Mouse (Mus musculus) CH12.LX (cell line): Measurements from ENCODE around the gene Kif5c. TPM values are rescaled to one million over a fixed set of nuclear protein-coding genes. Genes with fewer than 3 reads are reported as not detected.

Experiments used
- DNase-seq: peaks from one replicate; pipeline ENCODE4 v3.0.0-alpha.2; 2013; ENCODE audit errors: extremely low read depth
- H3K27ac ChIP-seq: 2 replicates; pipeline ENCODE4 v1.5.1; 2012; ENCODE audit warnings: low read depth, mild to moderate bottlenecking, control low read depth, moderate library complexity; ENCODE audit not compliant: insufficient read depth
- H3K27me3 ChIP-seq: replicated peaks from 2 replicates; pipeline ENCODE3; 2012; ENCODE audit warnings: inconsistent platforms
- H3K36me3 ChIP-seq, 2 experiments: replicated peaks in 1 of 2; 2 replicates each; pipeline versions ENCODE3 to v1.6.1; 2012; ENCODE audit warnings: inconsistent platforms in 1 of 2, low read length in 1 of 2, mild to moderate bottlenecking in 1 of 2, mixed read lengths in 1 of 2, moderate library complexity in 1 of 2; ENCODE audit not compliant: control insufficient read depth in 1 of 2, insufficient read depth in 1 of 2
- H3K4me1 ChIP-seq, 2 experiments: 2 replicates each; pipeline ENCODE4 v1.6.1; 2012; ENCODE audit warnings: inconsistent platforms in 1 of 2, moderate library complexity in 1 of 2; ENCODE audit not compliant: insufficient read depth in 2 of 2, control insufficient read depth in 1 of 2
- H3K4me2 ChIP-seq: 2 replicates; pipeline ENCODE4 v1.6.1; 2012; ENCODE audit warnings: low read depth, mild to moderate bottlenecking, control low read depth; ENCODE audit not compliant: poor library complexity, insufficient read depth, severe bottlenecking
- H3K4me3 ChIP-seq, 3 experiments: fragments of 150-350 bp in 1 of 3; sonication (generic) in 1 of 3; replicated peaks in 1 of 3; 2 replicates each; pipeline versions ENCODE3 to v1.5.1; 2011 to 2012; ENCODE audit warnings: low read depth in 2 of 3, low read length in 2 of 3, mild to moderate bottlenecking in 2 of 3, moderate library complexity in 2 of 3, control low read depth in 1 of 3, improper control_type of control experiment in 1 of 3, inconsistent platforms in 1 of 3, mixed read lengths in 1 of 3; ENCODE audit not compliant: poor library complexity in 1 of 3
- H3K79me2 ChIP-seq: replicated peaks from 2 replicates; pipeline ENCODE4 v1.6.1; 2012; ENCODE audit warnings: mild to moderate bottlenecking, moderate library complexity; ENCODE audit not compliant: control insufficient read depth, poor library complexity, insufficient read depth, severe bottlenecking; ENCODE audit errors: extremely low read depth
- H3K9ac ChIP-seq: 2 replicates; pipeline ENCODE4 v1.6.1; 2012; ENCODE audit warnings: low read depth, mild to moderate bottlenecking, control low read depth, moderate library complexity; ENCODE audit not compliant: insufficient read depth
- H3K9me3 ChIP-seq: replicated peaks from 2 replicates; pipeline ENCODE3; 2012; ENCODE audit warnings: low read length, inconsistent platforms, mixed read lengths
- BHLHE40 ChIP-seq: IDR thresholded peaks from 2 replicates; pipeline ENCODE4 v1.6.1; 2011; ENCODE audit warnings: mild to moderate bottlenecking, low read depth, low read length, improper control_type of control experiment
- CHD1 ChIP-seq: IDR thresholded peaks from 2 replicates; pipeline ENCODE4 v1.6.1; 2012; ENCODE audit warnings: low read depth, low read length, improper control_type of control experiment, inconsistent platforms
- CHD2 ChIP-seq: IDR thresholded peaks from 2 replicates; pipeline ENCODE4 v1.6.1; 2011; ENCODE audit warnings: low read length, improper control_type of control experiment
- CTCF ChIP-seq, 2 experiments: IDR thresholded peaks in 1 of 2; conservative IDR thresholded peaks in 1 of 2; 2 replicates each; pipeline ENCODE4 v1.5.1; 2011 to 2012; ENCODE audit warnings: low read depth in 2 of 2, low read length in 2 of 2, improper control_type of control experiment in 1 of 2, inconsistent platforms in 1 of 2, mild to moderate bottlenecking in 1 of 2, moderate library complexity in 1 of 2
- E2F4 ChIP-seq: IDR thresholded peaks from 2 replicates; pipeline ENCODE4 v1.6.1; 2011; ENCODE audit warnings: low read depth, low read length, improper control_type of control experiment; ENCODE audit not compliant: insufficient replicate concordance
- ELF1 ChIP-seq: IDR thresholded peaks from 2 replicates; pipeline ENCODE4 v1.6.1; 2014; ENCODE audit warnings: low read depth, mild to moderate bottlenecking, inconsistent platforms, low read length, improper control_type of control experiment
- EP300 ChIP-seq: IDR thresholded peaks from 2 replicates; pipeline ENCODE4 v1.6.1; 2011; ENCODE audit warnings: low read length, improper control_type of control experiment
- HCFC1 ChIP-seq: IDR thresholded peaks from 2 replicates; pipeline ENCODE4 v1.6.1; 2012; ENCODE audit warnings: low read depth, mild to moderate bottlenecking, inconsistent platforms, low read length, improper control_type of control experiment
- IRF4 ChIP-seq: IDR thresholded peaks from 2 replicates; pipeline ENCODE4 v1.6.1; 2014; ENCODE audit warnings: low read depth, mild to moderate bottlenecking, inconsistent platforms, low read length, improper control_type of control experiment
- JUND ChIP-seq: conservative IDR thresholded peaks from 2 replicates; pipeline ENCODE4 v1.6.1; 2011; ENCODE audit warnings: low read depth, low read length, improper control_type of control experiment
- KAT2A ChIP-seq: IDR thresholded peaks from 2 replicates; pipeline ENCODE4 v1.6.1; 2012; ENCODE audit warnings: low read length, improper control_type of control experiment, inconsistent platforms; ENCODE audit not compliant: insufficient replicate concordance
- MAFK ChIP-seq: IDR thresholded peaks from 2 replicates; pipeline ENCODE4 v1.6.1; 2011; ENCODE audit warnings: low read length, improper control_type of control experiment; ENCODE audit not compliant: insufficient replicate concordance
- MAZ ChIP-seq: IDR thresholded peaks from 2 replicates; pipeline ENCODE4 v1.6.1; 2012; ENCODE audit warnings: low read depth, mild to moderate bottlenecking, inconsistent platforms, low read length, improper control_type of control experiment, moderate library complexity
- MEF2A ChIP-seq: IDR thresholded peaks from 2 replicates; pipeline ENCODE4 v1.6.1; 2014; ENCODE audit warnings: low read depth, mild to moderate bottlenecking, inconsistent platforms, low read length, improper control_type of control experiment, borderline replicate concordance
- MXI1 ChIP-seq: IDR thresholded peaks from 2 replicates; pipeline ENCODE4 v1.6.1; 2011; ENCODE audit warnings: mild to moderate bottlenecking, low read depth, low read length, improper control_type of control experiment
- MYC ChIP-seq: IDR thresholded peaks from 2 replicates; pipeline ENCODE4 v1.6.1; 2011; ENCODE audit warnings: low read depth, mild to moderate bottlenecking, improper control_type of control experiment, low read length
- NELFE ChIP-seq: IDR thresholded peaks from 2 replicates; pipeline ENCODE4 v1.6.1; 2011; ENCODE audit warnings: low read depth, low read length, improper control_type of control experiment
- NRF1 ChIP-seq: IDR thresholded peaks from 2 replicates; pipeline ENCODE4 v1.6.1; 2014; ENCODE audit warnings: low read depth, mild to moderate bottlenecking, inconsistent platforms, low read length, improper control_type of control experiment, moderate library complexity
- PAX5 ChIP-seq: IDR thresholded peaks from 2 replicates; pipeline ENCODE4 v1.6.1; 2012; ENCODE audit warnings: low read length, inconsistent platforms, mixed read lengths
- POLR2A ChIP-seq: IDR thresholded peaks from 2 replicates; pipeline ENCODE4 v1.6.1; 2011; ENCODE audit warnings: low read depth, mild to moderate bottlenecking, improper control_type of control experiment, low read length
- POLR2AphosphoS2 ChIP-seq: IDR thresholded peaks from 2 replicates; pipeline ENCODE4 v1.6.1; 2011; ENCODE audit warnings: low read depth, low read length, improper control_type of control experiment
- RCOR1 ChIP-seq: conservative IDR thresholded peaks from 2 replicates; pipeline ENCODE4 v1.6.1; 2012; ENCODE audit warnings: low read depth, mild to moderate bottlenecking, inconsistent platforms, low read length, improper control_type of control experiment
- SIN3A ChIP-seq: IDR thresholded peaks from 2 replicates; pipeline ENCODE4 v1.6.1; 2012; ENCODE audit warnings: low read length, improper control_type of control experiment, inconsistent platforms
- TBP ChIP-seq: conservative IDR thresholded peaks from 2 replicates; pipeline ENCODE4 v1.6.1; 2011; ENCODE audit warnings: low read depth, low read length, improper control_type of control experiment
- USF1 ChIP-seq: IDR thresholded peaks from 2 replicates; pipeline ENCODE4 v1.6.1; 2014; ENCODE audit warnings: low read depth, mild to moderate bottlenecking, inconsistent platforms, low read length, improper control_type of control experiment
- USF2 ChIP-seq: conservative IDR thresholded peaks from 2 replicates; pipeline ENCODE4 v1.6.1; 2011; ENCODE audit warnings: low read depth, low read length, improper control_type of control experiment
- ZKSCAN1 ChIP-seq: IDR thresholded peaks from 2 replicates; pipeline ENCODE4 v1.6.1; 2012; ENCODE audit warnings: low read depth, inconsistent platforms, low read length, improper control_type of control experiment, borderline replicate concordance
- ZNF384 ChIP-seq: IDR thresholded peaks from 2 replicates; pipeline ENCODE4 v1.6.1; 2012; ENCODE audit warnings: low read depth, low read length, improper control_type of control experiment, inconsistent platforms
- dilution Hi-C: fragments of 300-500 bp; cut with MboI; formaldehyde crosslinking; loops from 2 replicates; pipeline ENCODE4 v1.14.3; 2020; ENCODE audit warnings: low sequenced_read_pairs; ENCODE audit not compliant: extremely low pct_unique_long_range_greater_than_20kb, extremely low pct_ligation_motif_present
- in situ Hi-C: fragments of 300-500 bp; cut with MboI; formaldehyde crosslinking; loops from 3 replicates; pipeline ENCODE4 v1.14.3; 2019; ENCODE audit warnings: low sequenced_read_pairs, low pct_ligation_motif_present, low pct_unique_long_range_greater_than_20kb, mixed read lengths
- polyA plus RNA-seq: library from polyadenylated mRNA; unstranded; fragments of >175 nt; gene quantifications from 2 replicates; pipeline ENCODE4 v1.2.1, GENCODE M21; 2012; ENCODE audit warnings: low read depth; ENCODE audit not compliant: insufficient read length
- total RNA-seq, 2 experiments: library from RNA; depleted of rRNA; stranded (reverse); fragments of 300-350 nt in 1 of 2; fragments of >200 nt in 1 of 2; gene quantifications; 2 replicates each; pipeline ENCODE4 v1.2.3; 2012 to 2014

The Kif5c gene
- total and polyA plus RNA-seq, 3 experiments: 3.0 to 3.5 (median 3.1) TPM

DNA sequence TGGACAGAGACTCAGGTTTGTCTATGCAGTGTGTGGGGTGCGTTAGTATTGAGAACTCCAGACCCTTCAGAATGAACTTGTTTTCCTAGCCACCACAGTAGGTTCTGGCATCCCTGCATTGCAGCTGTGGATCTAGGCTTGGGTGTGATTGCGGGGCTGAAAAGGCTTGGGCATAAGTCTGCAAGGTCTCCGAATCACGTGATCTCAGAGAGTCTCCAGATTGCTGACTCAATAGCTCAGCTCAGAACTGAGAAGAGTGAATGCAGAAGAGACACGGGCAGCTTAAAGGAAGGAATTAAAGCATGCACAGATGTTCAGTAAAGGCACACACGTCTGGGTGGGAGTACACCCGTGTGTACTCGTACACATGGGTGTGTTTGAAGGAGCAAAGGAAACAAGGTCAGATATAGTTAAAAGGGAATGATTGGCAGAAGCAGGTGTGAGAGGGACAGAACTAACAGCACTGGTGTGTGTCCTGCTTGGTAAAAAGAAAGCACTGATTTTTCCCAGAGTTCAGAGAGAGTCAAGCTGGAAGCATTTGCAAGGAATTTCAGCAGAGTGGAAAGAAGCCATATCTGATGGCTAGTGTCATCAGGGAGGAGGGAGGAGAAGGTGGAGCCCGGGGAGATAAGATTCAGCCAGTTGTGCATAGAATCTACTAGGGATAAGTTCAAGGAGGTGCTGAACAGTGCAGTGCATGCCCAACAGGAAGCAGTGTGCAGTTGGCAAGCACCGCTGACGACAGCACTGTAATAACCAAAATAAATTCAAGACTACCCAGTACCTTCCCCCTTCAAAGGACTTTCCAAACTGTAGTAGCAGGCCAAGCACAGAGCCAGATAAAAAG lies 130.9 kb downstream of the Kif5c start:
- in situ Hi-C loops: loop anchor here (25.0 kb wide), 1 partner anchor 838 kb away; no protein-coding TSS in a partner anchor
- TF ChIP-seq MAFK: 0 out of 2 replicates have a peak, but pooled peaks have one; percentile 18
- TF ChIP-seq RCOR1: no peak
- no peak for TF ChIP-seq CHD1
- peak; percentile 53 for TF ChIP-seq BHLHE40
- peak; percentile 42; the same call in 1 of the 2 replicates for TF ChIP-seq USF1
- H3K9ac ChIP-seq: no peak overlapping the region
- H3K79me2 ChIP-seq: no peaks in the 10 kb centered on the region
- H3K36me3 ChIP-seq: peaks cover 0 to 10% of the 10 kb centered on the region in 2 experiments
- dilution Hi-C loops: no loop called here
- H3K27me3 ChIP-seq: no peaks in the 10 kb centered on the region
- H3K4me1 ChIP-seq: peaks cover 35 to 64% of the 10 kb centered on the region in 2 experiments
- H3K9me3 ChIP-seq: peaks cover 11% of the 10 kb centered on the region
- H3K4me2 ChIP-seq: no peak overlapping the region
- DNase-seq: no peak
- H3K27ac ChIP-seq: peak overlapping the region; percentile 64
- no peak overlapping the region for H3K4me3 ChIP-seq

DNA sequence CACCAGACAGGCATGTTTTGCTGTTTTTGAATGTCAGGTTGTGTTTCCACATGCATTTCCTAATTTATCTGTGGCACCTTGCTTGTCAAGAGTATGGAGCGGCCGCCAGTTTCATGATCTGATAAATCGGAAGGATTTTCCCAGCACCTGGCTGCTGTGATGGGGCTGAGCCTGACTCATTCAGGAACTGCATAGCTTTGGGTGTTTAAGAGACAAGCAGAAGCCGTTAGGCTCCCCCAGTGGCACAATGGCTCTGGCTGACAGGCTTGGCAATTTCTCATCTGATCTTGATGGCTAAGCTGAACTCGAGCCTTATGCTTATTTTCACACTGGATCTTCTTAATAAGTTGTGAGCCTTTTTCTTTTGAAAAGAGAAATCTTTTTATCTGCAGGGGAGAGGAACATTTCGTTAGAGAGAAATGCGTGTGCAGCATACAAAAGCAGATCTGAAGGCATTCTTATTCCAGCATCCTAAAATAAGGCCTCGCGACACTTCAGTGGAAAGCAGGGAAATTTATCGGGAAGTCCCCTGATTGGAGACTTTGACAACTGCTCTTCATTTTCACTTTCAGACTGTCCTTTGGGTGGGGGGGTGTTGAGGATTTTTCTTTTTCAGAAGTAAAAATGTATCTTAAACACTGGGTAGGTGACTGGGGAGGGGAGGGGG lies 132.6 kb downstream of the Kif5c start:
- dilution Hi-C loops: no loop called here

More for the DNA sequence above, 132.6 kb downstream of the Kif5c start:
- Histone ChIP-seq H3K27me3 (no peaks in the 10 kb centered on the region), H3K79me2 (no peaks in the 10 kb centered on the region), H3K9ac (peak overlapping the region; percentile 42), H3K4me3 (peak overlapping the region in 2 of 3 experiments; percentile 24 to 54), H3K36me3 (peaks cover 0 to 12% of the 10 kb centered on the region in 2 experiments), H3K4me2 (peak overlapping the region; percentile 73), H3K9me3 (peaks cover 11% of the 10 kb centered on the region), H3K4me1 (peaks cover 26 to 57% of the 10 kb centered on the region in 2 experiments), H3K27ac (peak overlapping the region; percentile 78)
- no peak for TF ChIP-seq HCFC1
- TF ChIP-seq EP300: peak; percentile 65
- TF ChIP-seq MXI1: peak; percentile 35; the same call in 1 of the 2 replicates
- peak; percentile 51 for TF ChIP-seq POLR2A
- no peak for TF ChIP-seq TBP
- no peak for TF ChIP-seq PAX5
- no peak for TF ChIP-seq MAFK
- peak; percentile 59 for TF ChIP-seq CHD2
- no peak; the same call in 1 of the 2 replicates for TF ChIP-seq NELFE
- TF ChIP-seq MAZ: no peak; the same call in 1 of the 2 replicates
- TF ChIP-seq MEF2A: no peak
- TF ChIP-seq USF2: no peak
- 0 out of 2 replicates have a peak, but pooled peaks have one; percentile 22 for TF ChIP-seq MYC
- no peak for TF ChIP-seq JUND
- TF ChIP-seq BHLHE40: no peak; the same call in 1 of the 2 replicates
- TF ChIP-seq ZKSCAN1: no peak
- TF ChIP-seq E2F4: no peak
- no peak for TF ChIP-seq POLR2AphosphoS2
- 0 out of 2 replicates have a peak, but pooled peaks have one; percentile 49 for TF ChIP-seq SIN3A
- no peak; a peak in 1 of 4 replicates for TF ChIP-seq CTCF (conservative IDR thresholded peaks at IDR 0.05 in 1 of 2, IDR thresholded peaks at IDR 0.05 in 1 of 2; ENCODE audit: low read depth in 2 of 2, low read length in 2 of 2)
- no peak for TF ChIP-seq NRF1
- no peak for TF ChIP-seq ZNF384
- TF ChIP-seq CHD1: peak; percentile 71; the same call in 1 of the 2 replicates
- TF ChIP-seq KAT2A: no peak
- peak; percentile 51 for TF ChIP-seq IRF4
- TF ChIP-seq ELF1: no peak
- no peak for TF ChIP-seq USF1
- TF ChIP-seq RCOR1: no peak
- in situ Hi-C loops: no loop called here
- DNase-seq: peak; percentile 59
